Mouse (Mus musculus) fibroblast of lung, adult 2 months (primary cell): Measurements from ENCODE around the gene Nploc4.

Experiments
- DNase-seq: peaks from one replicate; pipeline ENCODE4 v3.0.0-alpha.2; 2011; ENCODE audit warnings: low read depth

Nploc4 gene

DNA sequence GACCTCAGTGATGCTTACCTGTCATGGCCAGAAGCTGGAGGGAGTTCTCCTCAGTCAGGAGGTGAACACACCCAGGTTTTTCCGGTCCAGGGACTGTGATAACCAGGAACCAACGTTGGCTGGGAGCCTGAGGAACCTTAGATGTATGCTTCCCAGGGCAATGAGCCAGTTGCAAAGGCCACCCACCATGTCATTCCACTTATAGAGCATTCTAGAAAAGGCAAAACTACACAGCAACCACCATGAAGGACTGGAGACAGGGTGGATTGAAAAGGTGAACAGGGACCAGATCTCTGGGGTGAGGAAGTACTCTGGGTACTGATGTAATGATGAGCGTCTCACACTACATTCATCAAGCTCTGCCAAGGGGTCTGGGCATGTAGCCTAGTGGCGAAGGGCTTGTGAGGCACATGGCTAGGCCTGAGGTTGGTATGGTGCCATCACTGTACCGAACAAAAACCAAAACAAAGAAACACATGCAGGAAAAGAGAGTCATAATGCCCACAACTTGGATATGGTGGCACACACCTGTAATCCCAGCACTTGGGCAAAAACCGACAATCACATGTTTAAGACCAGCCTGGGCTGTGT, 102.0 kb downstream of the Nploc4 start:
- no peak for DNase-seq
